Mouse (Mus musculus) heart, adult 8-10 months (tissue): ENCODE data around the gene Adcy10. TPM values are rescaled to one million over a fixed set of nuclear protein-coding genes. Genes with fewer than 3 reads are reported as not detected.

Source experiments
- DNase-seq: peaks from one replicate; pipeline ENCODE4 v3.0.0; 2022; ENCODE audit warnings: low spot score
- total RNA-seq, 4 experiments: library from RNA; stranded (reverse); gene quantifications; 2 replicates each; pipeline ENCODE4 v1.2.4; 2022

The Adcy10 gene
- total RNA-seq, 4 experiments from 2014 or later = not detected

GRCm38 (mm10) chr1:165601775-165602280 is 116.8 kb downstream of the Adcy10 start:
- DNase-seq = no peak

- no peak for DNase-seq
These were observed 118.2 kb downstream of the Adcy10 start for GRCm38 (mm10) chr1:165603218-165603617.

GRCm38 (mm10) chr1:165604203-165604602 is 119.2 kb downstream of the Adcy10 start:
- DNase-seq = no peak

- DNase-seq = no peak
These were observed 120.1 kb downstream of the Adcy10 start for GRCm38 (mm10) chr1:165605108-165605507.

- no peak for DNase-seq
These were observed 120.8 kb downstream of the Adcy10 start for GRCm38 (mm10) chr1:165605774-165606173.

GRCm38 (mm10) chr1:165608904-165609303 is 123.9 kb downstream of the Adcy10 start:
- no peak for DNase-seq

GRCm38 (mm10) chr1:165609495-165610320 is 124.7 kb downstream of the Adcy10 start:
- no peak for DNase-seq

- DNase-seq = no peak
These were observed 125.5 kb downstream of the Adcy10 start for GRCm38 (mm10) chr1:165610321-165610999.

- no peak for DNase-seq
These were observed 127.7 kb downstream of the Adcy10 start for GRCm38 (mm10) chr1:165612714-165613113.

- DNase-seq = no peak
These were observed 128.9 kb downstream of the Adcy10 start for GRCm38 (mm10) chr1:165613926-165614325.

- no peak for DNase-seq
These were observed 129.8 kb downstream of the Adcy10 start for GRCm38 (mm10) chr1:165614793-165615192.

- DNase-seq = no peak
These were observed 131.7 kb downstream of the Adcy10 start for GRCm38 (mm10) chr1:165616652-165617051.

GRCm38 (mm10) chr1:165617166-165617891 is 132.3 kb downstream of the Adcy10 start:
- peak; percentile 65 for DNase-seq

- DNase-seq = peak; percentile 85
These were observed 133.2 kb downstream of the Adcy10 start for GRCm38 (mm10) chr1:165618201-165618624.

GRCm38 (mm10) chr1:165625058-165625457 is 140.1 kb downstream of the Adcy10 start:
- DNase-seq = no peak

- no peak for DNase-seq
These were observed 140.9 kb downstream of the Adcy10 start for GRCm38 (mm10) chr1:165625896-165626295.

Other genes with a start within 250 kb of the Adcy10 start
- gene Tiprl, start 248.2 kb upstream of the Adcy10 start, total RNA-seq = 10 to 100 TPM; 30.0 to 36.4 (median 34.8) TPM
- 1 to 10 TPM; 1.0 to 1.8 (median 1.2) TPM for gene Gpr161, start 189.4 kb upstream of the Adcy10 start, total RNA-seq
- 100 to 1,000 TPM; 103 to 113 (median 109) TPM for gene Dcaf6, start 24.7 kb upstream of the Adcy10 start, total RNA-seq
- gene Mpc2, start 24.5 kb upstream of the Adcy10 start, total RNA-seq = 100 to 1,000 TPM; 565 to 633 (median 602) TPM
- 10 to 100 TPM; 12.3 to 13.6 (median 12.4) TPM for gene Mpzl1, start 149.4 kb downstream of the Adcy10 start, total RNA-seq
- 10 to 100 TPM; 64.0 to 99.3 (median 73.2) TPM for gene Rcsd1, start 224.6 kb downstream of the Adcy10 start, total RNA-seq